Mouse (Mus musculus) megakaryocyte, embryonic 14.5 days (primary cell): Measurements from ENCODE around the gene Pate2. TPM values are rescaled to one million over a fixed set of nuclear protein-coding genes. Genes with fewer than 3 reads are reported as not detected.

ENCODE experiments used
- H3K27me3 ChIP-seq: replicated peaks from 2 replicates; pipeline ENCODE3; 2012; ENCODE audit warnings: inconsistent platforms
- H3K36me3 ChIP-seq: replicated peaks from 2 replicates; pipeline ENCODE3; 2012; ENCODE audit warnings: low read length, inconsistent platforms, mixed read lengths
- H3K4me1 ChIP-seq: 2 replicates; pipeline ENCODE4 v1.6.1; 2012; ENCODE audit warnings: inconsistent platforms
- H3K4me3 ChIP-seq: replicated peaks from 2 replicates; pipeline ENCODE3; 2012; ENCODE audit warnings: moderate library complexity, mild to moderate bottlenecking, inconsistent platforms
- H3K9me3 ChIP-seq: 2 replicates; pipeline ENCODE4 v1.6.1; 2012; ENCODE audit warnings: inconsistent platforms
- FLI1 ChIP-seq: IDR thresholded peaks from 2 replicates; pipeline ENCODE4 v1.6.1; 2012; ENCODE audit warnings: low read length, inconsistent platforms, mixed read lengths
- GATA1 ChIP-seq: IDR thresholded peaks from 3 replicates; pipeline ENCODE4 v1.6.1; 2012; ENCODE audit warnings: mixed read lengths, low read length, inconsistent platforms, borderline replicate concordance
- polyA plus RNA-seq: library from polyadenylated mRNA; stranded (reverse); fragments of >175 nt; gene quantifications from 2 replicates; pipeline ENCODE4 v1.2.3, GENCODE M21; 2012; ENCODE audit warnings: low replicate concordance; ENCODE audit not compliant: insufficient read depth

The Pate2 gene
- polyA plus RNA-seq, 1 experiment, result not detected

DNA sequence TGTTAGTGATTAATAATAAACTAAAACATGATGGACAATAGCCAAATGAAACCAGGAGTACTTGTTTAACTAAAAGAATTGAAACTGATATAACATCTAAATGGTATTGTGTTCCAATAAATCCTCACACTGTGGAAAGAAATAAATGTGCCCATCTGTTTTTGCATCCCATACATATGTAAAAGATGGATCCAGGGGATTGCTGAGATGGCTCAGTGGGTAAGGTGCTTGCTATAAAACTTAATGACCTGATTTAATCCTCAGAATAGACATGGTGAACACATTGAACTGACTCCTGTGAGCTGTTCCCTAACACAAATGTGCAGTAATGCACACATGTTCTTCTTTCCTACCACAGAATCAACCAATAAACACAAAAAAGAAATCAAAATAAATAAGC is 121.8 kb downstream of the Pate2 start:
- no peaks in the 10 kb centered on the region for H3K27me3 ChIP-seq
- no peak overlapping the region for H3K4me3 ChIP-seq
- TF ChIP-seq FLI1, result no peak
- TF ChIP-seq GATA1, result no peak
- H3K36me3 ChIP-seq, result no peaks in the 10 kb centered on the region
- H3K9me3 ChIP-seq, result no peaks in the 10 kb centered on the region
- no peaks in the 10 kb centered on the region for H3K4me1 ChIP-seq

DNA sequence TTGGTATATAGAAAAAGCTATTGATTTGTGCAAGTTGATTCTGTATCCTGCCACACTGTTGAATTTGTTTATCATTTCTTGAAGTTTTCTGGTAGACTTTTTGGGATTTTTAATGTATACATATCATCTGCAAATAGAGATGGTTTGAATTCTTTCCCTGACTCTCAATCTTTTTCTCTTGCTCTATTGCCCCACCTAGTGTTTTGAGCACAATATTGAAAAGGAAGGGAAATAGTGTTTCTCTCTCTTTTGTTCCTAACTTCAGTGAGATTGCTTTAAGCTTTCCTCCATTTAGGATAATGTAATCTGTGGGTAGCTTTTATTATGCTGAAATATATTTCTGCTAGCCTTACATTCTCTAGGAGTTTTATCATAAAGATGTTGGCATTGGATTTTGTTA is 137.2 kb downstream of the Pate2 start:
- H3K36me3 ChIP-seq, result no peaks in the 10 kb centered on the region
- TF ChIP-seq FLI1 (no peak), GATA1 (no peak)

More for the DNA sequence above, 137.2 kb downstream of the Pate2 start:
- Histone ChIP-seq H3K27me3 (no peaks in the 10 kb centered on the region), H3K4me1 (no peaks in the 10 kb centered on the region), H3K9me3 (no peaks in the 10 kb centered on the region), H3K4me3 (no peak overlapping the region)

Other genes with a start within 250 kb of the Pate2 start
- not detected in 2 replicates for gene Cdon, start 149.2 kb upstream of the Pate2 start, polyA plus RNA-seq
- not detected in 2 replicates for gene Gm1113, start 52.0 kb upstream of the Pate2 start, polyA plus RNA-seq
- gene Ddx25, start 11.8 kb upstream of the Pate2 start, polyA plus RNA-seq, result not detected in 2 replicates
- 1.0 TPM in 1 of 2 replicates, not detected in the other for gene Pus3, start 11.7 kb upstream of the Pate2 start, polyA plus RNA-seq
- gene Hyls1, start 114 bp downstream of the Pate2 start, polyA plus RNA-seq, result 2.1 TPM in 1 of 2 replicates, not detected in the other
- not detected in 2 replicates for gene Pate4, start 41.7 kb downstream of the Pate2 start, polyA plus RNA-seq
- not detected in 2 replicates for gene Pate3, start 77.9 kb downstream of the Pate2 start, polyA plus RNA-seq
- gene Pate1, start 117.1 kb downstream of the Pate2 start, polyA plus RNA-seq, result 0.19 TPM in 1 of 2 replicates, not detected in the other
- not detected in 2 replicates for gene Gm17677, start 170.8 kb downstream of the Pate2 start, polyA plus RNA-seq
- gene Gm17727, start 207.8 kb downstream of the Pate2 start, polyA plus RNA-seq, result not detected in 2 replicates
- gene Gm27235, start 219.8 kb downstream of the Pate2 start, polyA plus RNA-seq, result not detected in 2 replicates
- not detected in 2 replicates for gene D730048I06Rik, start 219.8 kb downstream of the Pate2 start, polyA plus RNA-seq